Mouse (Mus musculus) stomach, postnatal 0 days (tissue): ENCODE data around the gene Gal3st2b. TPM values are rescaled to one million over a fixed set of nuclear protein-coding genes. Genes with fewer than 3 reads are reported as not detected.
"Not testable (repeated sequence)": the region's sequence is repeated elsewhere in the genome, so short reads cannot be mapped to it uniquely, and the experiment has no call there.

ENCODE experiments used
- ATAC-seq: fragments of 200-750 bp; cut with Nextera tagmentation; 2 replicates; pipeline ENCODE4 v1.8.0; 2017; ENCODE audit not compliant: low FRiP score, low TSS enrichment
- DNase-seq: peaks from one replicate; pipeline ENCODE4 v3.0.0-alpha.2; 2016; ENCODE audit warnings: low spot score
- H3K27ac ChIP-seq: fragments of 300-500 bp; sonication (generic); replicated peaks from 2 replicates; pipeline ENCODE4 v1.5.1; 2014; ENCODE audit warnings: mild to moderate bottlenecking, control low read depth
- H3K27me3 ChIP-seq: fragments of 300-500 bp; sonication (generic); 2 replicates; pipeline ENCODE4 v1.6.1; 2014; ENCODE audit warnings: low read length; ENCODE audit not compliant: control insufficient read depth, insufficient read depth
- H3K36me3 ChIP-seq: fragments of 300-500 bp; sonication (generic); 2 replicates; pipeline ENCODE4 v1.6.1; 2014; ENCODE audit warnings: low read length, mixed read lengths; ENCODE audit not compliant: control insufficient read depth, insufficient read depth
- H3K4me1 ChIP-seq: fragments of 300-500 bp; sonication (generic); replicated peaks from 2 replicates; pipeline ENCODE4 v1.6.1; 2014; ENCODE audit warnings: antibody characterized with exemption; ENCODE audit not compliant: control insufficient read depth, insufficient read depth
- H3K4me2 ChIP-seq: fragments of 300-500 bp; sonication (generic); replicated peaks from 2 replicates; pipeline ENCODE4 v1.6.1; 2014; ENCODE audit warnings: low read depth, mild to moderate bottlenecking, control low read depth, moderate library complexity
- H3K4me3 ChIP-seq: fragments of 300-500 bp; sonication (generic); 2 replicates; pipeline ENCODE4 v1.5.1; 2014; ENCODE audit warnings: low read depth, low read length, control low read depth
- H3K9ac ChIP-seq: fragments of 300-500 bp; sonication (generic); 2 replicates; pipeline ENCODE4 v1.6.1; 2014; ENCODE audit warnings: mild to moderate bottlenecking, low read length, control low read depth, mixed read lengths
- H3K9me3 ChIP-seq: fragments of 300-500 bp; sonication (generic); 2 replicates; pipeline ENCODE4 v1.6.1; 2016; ENCODE audit warnings: low read length; ENCODE audit not compliant: control insufficient read depth
- WGBS: fragments of 180-500 bp; shearing (Covaris S2); extraction: QIAGEN DNeasy Blood & Tissue Kit; methylation state at CpG from one replicate; pipeline ENCODE4 v1.1.7; 2014; 5-methylcytosine and 5-hydroxymethylcytosine counted together
- polyA plus RNA-seq: library from polyadenylated mRNA; unstranded; fragments of >200 nt; fragmentation: Nextera tagmentation; extraction: Ambion mirVana; gene quantifications from 2 replicates; pipeline ENCODE4 v1.2.1, GENCODE M21; 2015

The Gal3st2b gene
- polyA plus RNA-seq, 1 experiment from 2014 or later: 0.07 TPM

DNA sequence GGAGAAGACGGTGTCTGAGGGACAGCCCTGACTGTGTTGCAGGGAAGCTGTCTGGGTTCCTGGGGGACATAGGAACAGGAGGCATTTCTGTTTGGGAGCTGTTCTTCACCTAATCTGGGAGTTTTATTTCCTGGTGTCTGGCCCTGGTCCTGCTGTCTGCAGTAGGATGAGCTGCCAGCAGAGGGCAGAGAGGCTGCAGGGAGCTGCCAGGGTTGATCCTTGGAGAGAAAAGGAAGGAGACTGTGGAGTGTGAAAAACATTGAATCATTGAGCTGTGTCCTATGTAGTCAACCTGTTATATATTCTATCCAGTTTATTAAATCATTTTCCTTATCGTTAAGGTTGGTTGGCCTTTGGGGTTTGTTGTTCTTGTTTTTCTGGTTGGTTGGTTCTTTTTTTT, 6.2 kb upstream of the Gal3st2b start:
- not testable (repeated sequence) for H3K36me3 ChIP-seq, H3K9ac ChIP-seq, H3K4me3 ChIP-seq, H3K27ac ChIP-seq, H3K9me3 ChIP-seq, H3K4me2 ChIP-seq, H3K4me1 ChIP-seq, DNase-seq, H3K27me3 ChIP-seq
- ATAC-seq: peak; percentile 76
- WGBS: no CpG with 5 or more reads among the region's 2 CpGs

DNA sequence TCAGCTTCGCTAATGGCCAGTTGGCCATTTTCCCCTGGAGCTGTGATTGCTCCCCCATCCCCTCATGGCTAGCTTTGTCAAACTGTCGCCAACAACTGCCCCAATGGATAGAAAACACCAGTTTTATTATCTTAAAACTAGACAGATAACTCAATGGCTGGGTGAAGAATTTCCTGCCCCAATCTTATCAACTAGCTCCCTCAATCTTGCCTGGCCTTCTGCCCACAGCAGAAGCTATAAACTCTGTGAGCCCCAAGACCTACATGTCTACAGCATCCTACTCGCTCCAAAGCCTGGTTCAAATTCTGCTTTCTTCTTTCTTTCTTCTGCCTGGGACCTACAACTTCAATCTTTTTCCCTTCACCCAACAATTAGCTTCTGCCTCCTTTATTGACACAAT, 951 bp upstream of the Gal3st2b start:
- H3K27me3 ChIP-seq, H3K9me3 ChIP-seq, H3K4me2 ChIP-seq, DNase-seq, ATAC-seq, H3K9ac ChIP-seq, H3K4me1 ChIP-seq, H3K36me3 ChIP-seq, H3K27ac ChIP-seq, H3K4me3 ChIP-seq: not testable (repeated sequence)
- WGBS: 86% methylated on average over 3 of the region's 3 CpGs

DNA sequence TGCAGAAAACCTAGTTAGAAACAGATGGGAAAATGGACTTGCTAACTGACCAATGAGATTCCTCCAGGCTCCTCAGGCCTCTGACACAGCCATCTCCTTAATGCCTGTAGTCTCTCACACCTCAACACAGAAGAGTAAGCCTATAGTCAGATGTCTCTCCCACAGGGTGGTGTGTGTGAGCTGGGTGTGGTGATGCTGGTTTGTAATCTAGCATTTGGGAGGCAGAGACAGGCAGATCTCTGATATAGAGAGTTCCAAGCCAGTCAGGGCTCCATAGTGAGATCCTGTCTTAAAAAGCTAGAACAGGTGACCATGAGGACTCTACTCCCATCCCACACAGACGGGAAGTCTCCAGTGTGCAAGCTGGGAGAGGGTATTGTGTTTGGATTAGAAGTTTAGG, 664 bp downstream of the Gal3st2b start:
- 54% methylated on average over 1 of the region's 1 CpGs for WGBS
- not testable (repeated sequence) for H3K27ac ChIP-seq, H3K4me2 ChIP-seq, ATAC-seq, H3K27me3 ChIP-seq, H3K9me3 ChIP-seq, H3K9ac ChIP-seq, H3K4me3 ChIP-seq, H3K36me3 ChIP-seq, H3K4me1 ChIP-seq, DNase-seq

DNA sequence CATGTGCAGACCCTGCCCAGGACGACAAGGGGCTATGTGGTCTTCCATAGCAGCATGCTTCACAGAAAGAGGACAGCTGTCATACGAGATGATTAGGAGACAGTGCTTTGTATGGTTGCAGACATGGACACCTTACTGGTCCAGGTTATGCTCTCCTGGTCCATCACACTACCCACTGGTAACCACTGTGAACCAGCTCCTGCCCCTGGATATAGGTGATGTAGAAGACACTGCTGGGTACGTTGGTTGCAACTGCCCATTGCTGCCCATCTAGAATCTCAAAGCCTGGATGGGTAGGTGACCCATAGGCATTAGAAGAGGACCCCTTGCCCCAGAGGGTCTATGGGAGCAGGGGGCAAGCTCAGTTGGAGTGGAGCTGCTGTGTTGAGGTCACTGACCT, 1.2 kb downstream of the Gal3st2b start:
- H3K27me3 ChIP-seq, H3K9ac ChIP-seq, H3K4me2 ChIP-seq, H3K36me3 ChIP-seq, ATAC-seq, H3K4me3 ChIP-seq, H3K9me3 ChIP-seq, H3K4me1 ChIP-seq, H3K27ac ChIP-seq, DNase-seq: not testable (repeated sequence)
- WGBS: 71% methylated on average over 3 of the region's 3 CpGs

DNA sequence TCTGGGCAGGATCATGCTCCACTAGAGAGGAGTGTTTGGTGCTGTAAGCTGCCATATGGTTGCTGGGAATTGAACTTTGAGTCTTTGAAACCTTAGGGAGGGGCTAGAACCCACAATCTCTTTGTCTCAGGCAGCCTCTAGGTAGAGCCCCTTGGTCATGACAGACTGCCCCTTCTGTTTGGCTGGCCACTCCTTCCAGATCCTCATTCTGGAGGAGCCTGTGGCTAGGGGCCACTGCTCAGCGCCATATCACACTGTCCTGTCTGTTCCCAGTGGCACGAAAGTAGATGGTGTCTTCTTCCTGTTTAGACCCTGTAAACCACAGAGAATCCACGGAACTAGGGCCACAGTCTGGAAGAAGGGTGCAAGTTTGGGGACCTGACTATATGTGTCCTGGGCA, 4.5 kb downstream of the Gal3st2b start:
- ATAC-seq, H3K36me3 ChIP-seq, H3K27ac ChIP-seq, H3K4me1 ChIP-seq, H3K9me3 ChIP-seq, H3K27me3 ChIP-seq, H3K4me2 ChIP-seq, DNase-seq, H3K9ac ChIP-seq, H3K4me3 ChIP-seq: not testable (repeated sequence)
- 74% methylated on average over 3 of the region's 3 CpGs for WGBS

DNA sequence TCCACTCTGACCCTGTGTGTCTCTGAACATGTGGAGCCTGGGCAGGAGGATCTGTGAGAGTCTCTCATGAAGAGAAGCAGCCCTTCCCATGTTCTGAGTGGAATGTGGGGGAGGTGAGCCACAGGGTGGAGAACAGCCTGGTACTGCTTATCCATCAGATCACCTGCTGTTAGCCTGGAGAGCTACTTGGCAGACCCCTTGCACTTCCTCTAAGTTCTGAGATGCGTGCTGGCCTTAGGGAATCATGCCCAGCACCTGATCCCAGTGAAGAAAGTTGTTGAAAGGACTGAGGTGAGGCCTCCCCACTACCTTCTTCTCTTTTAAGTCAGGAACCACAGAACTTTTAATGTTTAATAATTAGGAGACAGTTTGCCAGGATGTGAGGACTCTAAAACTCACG, 5.0 kb downstream of the Gal3st2b start:
- ATAC-seq: peak; percentile 53; the same call in 1 of the 2 replicates
- H3K36me3 ChIP-seq, H3K27me3 ChIP-seq, H3K4me3 ChIP-seq, H3K27ac ChIP-seq, DNase-seq, H3K9ac ChIP-seq, H3K9me3 ChIP-seq, H3K4me1 ChIP-seq, H3K4me2 ChIP-seq: not testable (repeated sequence)
- WGBS: 61% methylated on average over 2 of the region's 2 CpGs

DNA sequence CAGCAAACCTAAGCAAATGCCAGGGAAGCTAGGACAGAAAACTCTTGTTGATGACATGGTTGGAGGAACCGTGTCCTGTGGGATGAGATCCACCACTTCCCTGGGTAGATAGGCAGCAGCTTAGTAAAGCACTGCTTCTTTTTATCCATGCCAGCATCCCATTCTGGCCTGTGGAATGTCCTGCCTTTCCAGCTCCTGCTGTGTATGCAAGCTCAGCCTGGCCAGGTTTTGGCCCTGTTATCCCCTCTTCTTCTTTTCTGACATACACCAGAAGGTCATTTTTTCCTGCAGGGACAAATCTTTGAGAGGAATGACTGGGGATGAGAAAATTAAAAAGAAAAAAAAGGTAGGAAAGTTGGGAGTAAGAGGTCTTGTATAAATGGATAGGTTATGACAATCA, 17.3 kb downstream of the Gal3st2b start:
- WGBS: 100% methylated on average over 1 of the region's 1 CpGs
- not testable (repeated sequence) for H3K27ac ChIP-seq, H3K4me1 ChIP-seq, H3K4me3 ChIP-seq, DNase-seq, H3K27me3 ChIP-seq, H3K36me3 ChIP-seq, H3K9ac ChIP-seq, H3K4me2 ChIP-seq, ATAC-seq, H3K9me3 ChIP-seq

DNA sequence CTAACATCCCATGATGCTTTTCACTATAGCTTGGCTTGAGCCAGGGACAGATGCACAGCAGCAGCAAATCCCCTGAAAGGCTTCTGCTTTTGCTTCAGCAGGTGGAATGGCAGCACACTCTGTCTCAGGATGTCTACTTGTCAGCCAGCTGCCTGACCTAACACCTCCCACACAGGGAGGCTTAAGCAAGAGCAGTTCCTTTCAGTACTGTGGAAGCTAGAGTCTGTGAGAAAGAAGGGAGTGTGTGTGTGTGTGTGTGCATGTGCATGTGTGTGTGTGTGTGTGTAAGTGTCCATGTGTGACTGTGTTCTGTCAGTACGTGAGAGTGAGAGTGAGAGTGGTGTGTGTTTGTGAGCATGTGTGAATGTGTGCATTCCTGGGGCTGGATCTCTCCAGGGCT, 19.7 kb downstream of the Gal3st2b start:
- not testable (repeated sequence) for H3K27me3 ChIP-seq, H3K4me2 ChIP-seq, H3K36me3 ChIP-seq, H3K9me3 ChIP-seq, H3K4me1 ChIP-seq, H3K4me3 ChIP-seq, H3K9ac ChIP-seq, H3K27ac ChIP-seq, DNase-seq
- WGBS: 40% methylated on average over 1 of the region's 1 CpGs
- ATAC-seq: peak; percentile 46; the same call in 1 of the 2 replicates

DNA sequence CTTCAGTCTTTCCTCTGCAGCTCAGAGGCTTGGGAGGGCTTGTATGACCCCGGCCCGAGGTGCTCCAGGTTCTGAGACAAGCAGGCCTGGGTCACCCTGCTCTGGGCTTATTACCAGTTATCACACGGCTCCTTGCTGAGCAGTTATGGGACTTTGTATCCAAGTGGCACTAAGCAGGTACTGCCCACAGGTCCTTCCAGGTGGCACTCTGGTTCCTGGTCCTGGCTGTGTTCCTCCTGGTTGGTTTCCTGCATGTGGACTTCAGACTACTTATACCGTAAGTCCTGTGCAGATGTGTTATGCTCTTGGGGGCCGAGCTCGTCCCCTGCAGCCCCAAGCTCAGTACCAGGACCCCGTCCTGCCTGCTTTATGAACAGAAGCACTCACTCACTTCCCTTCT, 20.3 kb downstream of the Gal3st2b start:
- H3K4me3 ChIP-seq, DNase-seq, H3K4me1 ChIP-seq, H3K27me3 ChIP-seq, H3K36me3 ChIP-seq, H3K9me3 ChIP-seq, H3K27ac ChIP-seq, H3K4me2 ChIP-seq, H3K9ac ChIP-seq: not testable (repeated sequence)
- ATAC-seq: 0 out of 2 replicates have a peak, but pooled peaks have one; percentile 23
- WGBS: 91% methylated on average over 7 of the region's 7 CpGs
